Mouse (Mus musculus): ENCODE data around the gene Hs3st6.

DNA sequence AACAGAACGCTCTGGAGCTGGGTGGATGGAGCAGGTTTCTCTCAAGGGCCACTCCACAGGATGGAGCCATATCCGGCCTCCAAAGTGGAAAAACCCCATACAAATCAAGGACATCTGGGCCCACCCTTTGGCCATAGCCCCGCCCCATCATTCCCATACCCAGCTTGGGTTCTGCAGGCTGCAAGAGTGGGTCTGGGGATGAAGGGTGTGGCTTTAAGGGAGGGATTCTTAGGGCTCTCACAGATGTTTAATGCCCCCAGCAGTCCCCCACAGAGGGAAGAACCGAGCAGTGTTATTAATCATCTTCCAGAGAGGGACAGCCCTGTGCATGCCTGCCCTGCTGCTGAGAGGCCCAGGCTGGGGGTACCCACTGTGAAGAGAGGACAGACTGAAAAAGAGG lies 5.8 kb upstream of the Hs3st6 start:
- TF ChIP-seq CTCF (IDR thresholded peaks at IDR 0.05; ENCODE audit: extremely low read depth, insufficient read depth, low read length) (no peak), POLR2A (IDR thresholded peaks at IDR 0.05; ENCODE audit: extremely low read depth, insufficient read depth, low read length) (no peak)
